Mouse (Mus musculus): ENCODE results near the gene Efcab1.
"Not testable (repeated sequence)": the region's sequence is repeated elsewhere in the genome, so short reads cannot be mapped to it uniquely, and the experiment has no call there.

The Efcab1 gene

GRCm38 (mm10) chr16:14906393-14907100 is at the start of gene Efcab1:
Gene Efcab1, plus strand, starts transcription at chr16:14906606.
- peak in 1 of 2 experiments; percentile 20 for DNase-seq (ENCODE audit: low spot score in 2 of 2)

- no peak for DNase-seq (ENCODE audit: low spot score in 2 of 2)
Observed at GRCm38 (mm10) chr16:14859443-14859842, 47.0 kb upstream of the Efcab1 start.

GRCm38 (mm10) chr16:14884916-14885315 is 21.5 kb upstream of the Efcab1 start:
- no peak for DNase-seq (ENCODE audit: low spot score in 2 of 2)

GRCm38 (mm10) chr16:14885372-14885771 is 21.0 kb upstream of the Efcab1 start:
- DNase-seq (ENCODE audit: low spot score in 2 of 2), result no peak

- DNase-seq (ENCODE audit: low spot score in 2 of 2), result no peak
Observed at GRCm38 (mm10) chr16:14892492-14892891, 13.9 kb upstream of the Efcab1 start.

GRCm38 (mm10) chr16:14893864-14894263 is 12.5 kb upstream of the Efcab1 start:
- DNase-seq (ENCODE audit: low spot score in 2 of 2), result peak in 1 of 2 experiments; percentile 24

GRCm38 (mm10) chr16:14894713-14895112 is 11.7 kb upstream of the Efcab1 start:
- peak; percentile 50 to 60 for DNase-seq (ENCODE audit: low spot score in 2 of 2)

GRCm38 (mm10) chr16:14895543-14895942 is 10.9 kb upstream of the Efcab1 start:
- DNase-seq (ENCODE audit: low spot score in 2 of 2), result no peak

- not testable (repeated sequence) for DNase-seq (ENCODE audit: low spot score in 2 of 2)
Observed at GRCm38 (mm10) chr16:14930711-14931110, 24.3 kb downstream of the Efcab1 start.

- DNase-seq (ENCODE audit: low spot score in 2 of 2), result peak in 1 of 2 experiments; percentile 26
Observed at GRCm38 (mm10) chr16:14936478-14937166, 30.2 kb downstream of the Efcab1 start.

GRCm38 (mm10) chr16:14939552-14939951 is 33.1 kb downstream of the Efcab1 start:
- no peak for DNase-seq (ENCODE audit: low spot score in 2 of 2)

- peak; percentile 28 to 63 for DNase-seq (ENCODE audit: low spot score in 2 of 2)
Observed at GRCm38 (mm10) chr16:14939994-14940715, 33.7 kb downstream of the Efcab1 start.

- no peak for DNase-seq (ENCODE audit: low spot score in 2 of 2)
Observed at GRCm38 (mm10) chr16:14940898-14941297, 34.5 kb downstream of the Efcab1 start.

GRCm38 (mm10) chr16:14943530-14943929 is 37.1 kb downstream of the Efcab1 start:
- peak in 1 of 2 experiments; percentile 25 for DNase-seq (ENCODE audit: low spot score in 2 of 2)

- DNase-seq (ENCODE audit: low spot score in 2 of 2), result not testable (repeated sequence)
Observed at GRCm38 (mm10) chr16:14947561-14947960, 41.2 kb downstream of the Efcab1 start.

GRCm38 (mm10) chr16:14951894-14952293 is 45.5 kb downstream of the Efcab1 start:
- DNase-seq (ENCODE audit: low spot score in 2 of 2), result no peak

GRCm38 (mm10) chr16:14959743-14960142 is 53.3 kb downstream of the Efcab1 start:
- no peak for DNase-seq (ENCODE audit: low spot score in 2 of 2)

GRCm38 (mm10) chr16:14973696-14974095 is 67.3 kb downstream of the Efcab1 start:
- DNase-seq (ENCODE audit: low spot score in 2 of 2), result no peak

GRCm38 (mm10) chr16:14979228-14979627 is 72.8 kb downstream of the Efcab1 start:
- DNase-seq (ENCODE audit: low spot score in 2 of 2), result no peak

GRCm38 (mm10) chr16:14989614-14990268 is 83.3 kb downstream of the Efcab1 start:
- no peak for DNase-seq (ENCODE audit: low spot score in 2 of 2)

- no peak for DNase-seq (ENCODE audit: low spot score in 2 of 2)
Observed at GRCm38 (mm10) chr16:14991001-14991400, 84.6 kb downstream of the Efcab1 start.

Data from urinary bladder, postnatal 4 days (tissue).